ENCODE assay signal across 7 mouse cellular contexts in genomic region chr3:36474938-36475483, GRCm38 (mm10). TPM values are rescaled to one million over a fixed set of nuclear protein-coding genes. Genes with fewer than 3 reads are reported as not detected.
DNase-seq lines count a peak whose midpoint lies in the region; ATAC-seq and TF ChIP-seq lines count a peak whose summit lies in the region.

No protein-coding gene starts in this region.

- no peaks in the 10 kb centered on the region for H3K9me3 ChIP-seq in E14TG2a.4 (ENCODE audit: low read length)
- H3K9me3 ChIP-seq in forebrain, embryonic 15.5 days = no peaks in the 10 kb centered on the region
- no peaks in the 10 kb centered on the region for H3K9me3 ChIP-seq in lung, postnatal 0 days (ENCODE audit: low read length)

- no peak for TF ChIP-seq EP300 in lung, postnatal 0 days (IDR thresholded peaks at IDR 0.05)

- no peak; the same call in 1 of the 2 replicates for ATAC-seq in forebrain, embryonic 15.5 days (replicated peaks)
- peak; percentile 4 for ATAC-seq in lung, postnatal 0 days

- H3K27ac ChIP-seq in forebrain, embryonic 15.5 days (replicated peaks) = no peak overlapping the region; the same call in 1 of the 2 replicates
- peak overlapping the region; percentile 87 for H3K27ac ChIP-seq in layer of hippocampus, adult 2 months
- H3K27ac ChIP-seq in lung, postnatal 0 days (ENCODE audit: low read length) = peak overlapping the region; percentile 94

- H3K4me1 ChIP-seq in E14TG2a.4 (replicated peaks; ENCODE audit: low read depth, low read length) = peaks cover 30% of the 10 kb centered on the region
- peaks cover 12% of the 10 kb centered on the region for H3K4me1 ChIP-seq in forebrain, embryonic 15.5 days
- H3K4me1 ChIP-seq in lung, postnatal 0 days (ENCODE audit: insufficient read depth, low read depth, low read length) = peaks cover 10% of the 10 kb centered on the region

- WGBS in forebrain, embryonic 15.5 days = 4% methylated on average over 24 of the region's 24 CpGs
- WGBS in lung, postnatal 0 days = 1% methylated on average over 23 of the region's 24 CpGs

- intact Hi-C loops in heart, postnatal 25 days (cut with DNase I) = no loop called here

- no peaks in the 10 kb centered on the region for H3K36me3 ChIP-seq in E14TG2a.4 (ENCODE audit: insufficient read depth, low read length)
- H3K36me3 ChIP-seq in forebrain, embryonic 15.5 days = no peaks in the 10 kb centered on the region
- no peaks in the 10 kb centered on the region for H3K36me3 ChIP-seq in lung, postnatal 0 days (ENCODE audit: insufficient read depth, low read length)

- peaks cover 30% of the 10 kb centered on the region for H3K27me3 ChIP-seq in E14TG2a.4 (ENCODE audit: insufficient read depth, low read length)
- no peaks in the 10 kb centered on the region for H3K27me3 ChIP-seq in forebrain, embryonic 15.5 days
- no peaks in the 10 kb centered on the region for H3K27me3 ChIP-seq in lung, postnatal 0 days (replicated peaks; ENCODE audit: insufficient read depth, low read length)

- peak; percentile 14 for DNase-seq in ZHBTc4 (ENCODE audit: low read depth, low spot score)
- DNase-seq in heart, postnatal 25 days (ENCODE audit: low spot score) = peak; percentile 56
- DNase-seq in layer of hippocampus, adult 2 months (ENCODE audit: low spot score in 2 of 2) = peak; percentile 16 to 44
- peak; percentile 76 for DNase-seq in lung, postnatal 0 days (ENCODE audit: low spot score)
- DNase-seq in right cerebral cortex, postnatal 10 days (ENCODE audit: low spot score in 2 of 2) = peak; percentile 59 to 74

- H3K9ac ChIP-seq in forebrain, embryonic 15.5 days (replicated peaks) = peak overlapping the region; percentile 47
- peak overlapping the region; percentile 84 for H3K9ac ChIP-seq in lung, postnatal 0 days (replicated peaks; ENCODE audit: low read depth)

- H3K4me2 ChIP-seq in forebrain, embryonic 15.5 days (replicated peaks) = peak overlapping the region; percentile 77
- peak overlapping the region; percentile 91 for H3K4me2 ChIP-seq in lung, postnatal 0 days (replicated peaks; ENCODE audit: low read depth, low read length)

- peak overlapping the region; percentile 83 for H3K4me3 ChIP-seq in E14TG2a.4 (replicated peaks; ENCODE audit: low read length)
- peak overlapping the region; percentile 61 for H3K4me3 ChIP-seq in forebrain, embryonic 15.5 days
- H3K4me3 ChIP-seq in layer of hippocampus, adult 2 months = peak overlapping the region; percentile 85
- H3K4me3 ChIP-seq in lung, postnatal 0 days (ENCODE audit: low read depth, low read length) = peak overlapping the region; percentile 82

- TF ChIP-seq CTCF in E14TG2a.4 (conservative IDR thresholded peaks at IDR 0.05; ENCODE audit: low read length) = no peak
- no peak for TF ChIP-seq CTCF in layer of hippocampus, adult 2 months (conservative IDR thresholded peaks at IDR 0.05)
- no peak for TF ChIP-seq CTCF in lung, postnatal 0 days (IDR thresholded peaks at IDR 0.05)

RNA-seq across cellular contexts. Expression of gene Anxa5, which starts 0.7 kb away (rescaled TPM):
- polyA plus RNA-seq in forebrain, embryonic 15.5 days (2015; fragmentation: Nextera tagmentation; extraction: Ambion mirVana) = 51.5 and 56.2 TPM in 2 replicates
- total RNA-seq in heart, postnatal 25 days (2021) = 100 to 1,000 TPM; 136 to 138 TPM
- total RNA-seq in layer of hippocampus, adult 2 months (2021) = 10 to 100 TPM; 48.6 to 53.4 TPM
- polyA plus RNA-seq in lung, postnatal 0 days (2015; fragmentation: Nextera tagmentation; extraction: Ambion mirVana) = 449 and 491 TPM in 2 replicates

RNA-seq across cellular contexts. Expression of gene 1810062G17Rik, which starts 0.7 kb away (rescaled TPM):
- 0.20 TPM in 1 of 2 replicates, not detected in the other for polyA plus RNA-seq in forebrain, embryonic 15.5 days (2015; fragmentation: Nextera tagmentation; extraction: Ambion mirVana)
- total RNA-seq in heart, postnatal 25 days (2021) = under 1 TPM in 1 of 2 experiments, not detected in 1; 0.31 TPM
- not detected for total RNA-seq in layer of hippocampus, adult 2 months (2021)
- 6.9 and 8.0 TPM in 2 replicates for polyA plus RNA-seq in lung, postnatal 0 days (2015; fragmentation: Nextera tagmentation; extraction: Ambion mirVana)

RNA-seq across cellular contexts. Expression of gene Gm11549, which starts 46.6 kb away (rescaled TPM):
- 0.36 and 0.43 TPM in 2 replicates for polyA plus RNA-seq in forebrain, embryonic 15.5 days (2015; fragmentation: Nextera tagmentation; extraction: Ambion mirVana)
- total RNA-seq in heart, postnatal 25 days (2021) = not detected
- total RNA-seq in layer of hippocampus, adult 2 months (2021) = 1 to 10 TPM; 2.4 to 3.1 TPM
- not detected in 2 replicates for polyA plus RNA-seq in lung, postnatal 0 days (2015; fragmentation: Nextera tagmentation; extraction: Ambion mirVana)

Comparison
In these comparisons a context has a peak if more than half of its experiments do, and no peak if none do; other contexts are left out.
1. DNase-seq: peak in every context shown above with its lines; median percentile 76 in lung, postnatal 0 days; 66 in right cerebral cortex, postnatal 10 days; 56 in heart, postnatal 25 days; 30 in layer of hippocampus, adult 2 months; 14 in ZHBTc4.